Mouse (Mus musculus): ENCODE measurements around the gene Klhl3. TPM values are rescaled to one million over a fixed set of nuclear protein-coding genes. Genes with fewer than 3 reads are reported as not detected.
A peak's percentile ranks its signal among the peaks of the same experiment; 100 is the strongest.

Klhl3 gene
- polyA plus RNA-seq, 1 experiment from 2014 or later, result 1.8 TPM

- no peak overlapping the region for H3K4me2 ChIP-seq (ENCODE audit: low read depth, low read length)
- no peak for ATAC-seq (replicated peaks; ENCODE audit: insufficient number of reproducible peaks, low FRiP score, low TSS enrichment, low read depth)
- 88% methylated on average over 8 of the region's 8 CpGs for WGBS
Measured at GRCm38 (mm10) chr13:58027115-58027514, 86.3 kb downstream of the Klhl3 start.

GRCm38 (mm10) chr13:58025701-58026414 lies 87.5 kb downstream of the Klhl3 start:
- H3K9ac ChIP-seq (replicated peaks; ENCODE audit: low read length), result no peak overlapping the region
- H3K4me2 ChIP-seq (ENCODE audit: low read depth, low read length), result no peak overlapping the region
- WGBS, result 93% methylated on average over 16 of the region's 16 CpGs
- no peak overlapping the region for H3K27ac ChIP-seq (replicated peaks; ENCODE audit: low read depth, low read length)
- no peak overlapping the region for H3K4me3 ChIP-seq (ENCODE audit: low read depth, low read length)
- H3K27me3 ChIP-seq (ENCODE audit: control insufficient read depth, insufficient read depth, low read length), result no peaks in the 10 kb centered on the region
- H3K4me1 ChIP-seq (ENCODE audit: control insufficient read depth, insufficient read depth, low read length), result no peaks in the 10 kb centered on the region
- no peaks in the 10 kb centered on the region for H3K36me3 ChIP-seq (replicated peaks; ENCODE audit: control insufficient read depth, insufficient read depth, low read depth, low read length)
- ATAC-seq (replicated peaks; ENCODE audit: insufficient number of reproducible peaks, low FRiP score, low TSS enrichment, low read depth), result no peak
- DNase-seq (ENCODE audit: low spot score), result no peak
- no peaks in the 10 kb centered on the region for H3K9me3 ChIP-seq (replicated peaks; ENCODE audit: control insufficient read depth, low read length)

More at GRCm38 (mm10) chr13:58027115-58027514, 86.3 kb downstream of the Klhl3 start:
- H3K36me3 ChIP-seq (replicated peaks; ENCODE audit: control insufficient read depth, insufficient read depth, low read depth, low read length), result no peaks in the 10 kb centered on the region
- no peaks in the 10 kb centered on the region for H3K4me1 ChIP-seq (ENCODE audit: control insufficient read depth, insufficient read depth, low read length)
- DNase-seq (ENCODE audit: low spot score), result no peak
- no peaks in the 10 kb centered on the region for H3K27me3 ChIP-seq (ENCODE audit: control insufficient read depth, insufficient read depth, low read length)
- H3K9me3 ChIP-seq (replicated peaks; ENCODE audit: control insufficient read depth, low read length), result no peaks in the 10 kb centered on the region
- H3K9ac ChIP-seq (replicated peaks; ENCODE audit: low read length), result no peak overlapping the region
- no peak overlapping the region for H3K27ac ChIP-seq (replicated peaks; ENCODE audit: low read depth, low read length)
- H3K4me3 ChIP-seq (ENCODE audit: low read depth, low read length), result no peak overlapping the region

DNA sequence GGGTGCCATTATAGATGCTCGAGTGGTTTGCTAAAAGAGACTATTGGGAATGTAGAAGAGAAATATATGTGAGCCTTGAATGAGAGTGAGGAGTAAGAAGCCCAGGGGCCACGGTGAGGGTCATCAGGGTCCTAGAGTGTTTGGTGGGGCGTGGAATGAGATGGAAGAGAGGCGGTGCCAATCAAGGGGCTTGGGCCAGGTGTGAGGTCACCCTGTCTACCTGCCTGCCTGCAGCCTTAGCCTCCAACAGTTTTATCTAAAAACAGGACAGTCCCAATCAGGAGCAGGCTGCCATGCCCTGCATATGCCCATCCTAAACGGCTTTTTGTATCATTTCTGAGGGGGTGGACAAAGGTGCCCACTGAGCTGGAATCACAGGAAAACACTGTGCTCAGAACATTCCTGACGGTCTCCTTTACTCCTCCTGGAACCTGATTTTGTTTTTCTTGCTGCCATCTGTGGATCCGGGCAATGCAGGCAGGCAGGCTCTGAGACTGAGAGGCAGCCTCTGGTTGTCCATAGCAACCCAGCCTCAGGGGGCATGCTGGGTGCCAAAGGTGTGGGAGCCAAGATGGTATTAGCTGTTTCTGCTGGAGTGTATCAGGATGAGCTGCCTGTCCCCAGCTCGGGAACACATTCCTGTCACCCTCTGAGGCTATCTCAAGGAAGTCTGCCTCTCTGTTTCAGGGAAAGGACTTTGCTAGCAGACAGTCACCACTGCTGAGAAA lies 89.5 kb downstream of the Klhl3 start:
- Histone ChIP-seq H3K9me3 (replicated peaks; ENCODE audit: control insufficient read depth, low read length) (no peaks in the 10 kb centered on the region), H3K4me1 (ENCODE audit: control insufficient read depth, insufficient read depth, low read length) (no peaks in the 10 kb centered on the region), H3K27me3 (ENCODE audit: control insufficient read depth, insufficient read depth, low read length) (no peaks in the 10 kb centered on the region), H3K4me2 (ENCODE audit: low read depth, low read length) (no peak overlapping the region), H3K4me3 (ENCODE audit: low read depth, low read length) (no peak overlapping the region), H3K36me3 (replicated peaks; ENCODE audit: control insufficient read depth, insufficient read depth, low read depth, low read length) (no peaks in the 10 kb centered on the region), H3K27ac (replicated peaks; ENCODE audit: low read depth, low read length) (no peak overlapping the region), H3K9ac (replicated peaks; ENCODE audit: low read length) (no peak overlapping the region)
- 74% methylated on average over 8 of the region's 8 CpGs for WGBS
- no peak for DNase-seq (ENCODE audit: low spot score)
- ATAC-seq (replicated peaks; ENCODE audit: insufficient number of reproducible peaks, low FRiP score, low TSS enrichment, low read depth), result no peak

- Histone ChIP-seq H3K9me3 (replicated peaks; ENCODE audit: control insufficient read depth, low read length) (no peaks in the 10 kb centered on the region), H3K36me3 (replicated peaks; ENCODE audit: control insufficient read depth, insufficient read depth, low read depth, low read length) (no peaks in the 10 kb centered on the region), H3K27ac (replicated peaks; ENCODE audit: low read depth, low read length) (no peak overlapping the region), H3K27me3 (ENCODE audit: control insufficient read depth, insufficient read depth, low read length) (no peaks in the 10 kb centered on the region), H3K4me3 (ENCODE audit: low read depth, low read length) (no peak overlapping the region), H3K4me1 (ENCODE audit: control insufficient read depth, insufficient read depth, low read length) (no peaks in the 10 kb centered on the region), H3K4me2 (ENCODE audit: low read depth, low read length) (no peak overlapping the region), H3K9ac (replicated peaks; ENCODE audit: low read length) (no peak overlapping the region)
- WGBS, result 84% methylated on average over 9 of the region's 9 CpGs
- ATAC-seq (replicated peaks; ENCODE audit: insufficient number of reproducible peaks, low FRiP score, low TSS enrichment, low read depth), result no peak
- DNase-seq (ENCODE audit: low spot score), result no peak
Measured at GRCm38 (mm10) chr13:58023001-58023560, 90.3 kb downstream of the Klhl3 start.

DNA sequence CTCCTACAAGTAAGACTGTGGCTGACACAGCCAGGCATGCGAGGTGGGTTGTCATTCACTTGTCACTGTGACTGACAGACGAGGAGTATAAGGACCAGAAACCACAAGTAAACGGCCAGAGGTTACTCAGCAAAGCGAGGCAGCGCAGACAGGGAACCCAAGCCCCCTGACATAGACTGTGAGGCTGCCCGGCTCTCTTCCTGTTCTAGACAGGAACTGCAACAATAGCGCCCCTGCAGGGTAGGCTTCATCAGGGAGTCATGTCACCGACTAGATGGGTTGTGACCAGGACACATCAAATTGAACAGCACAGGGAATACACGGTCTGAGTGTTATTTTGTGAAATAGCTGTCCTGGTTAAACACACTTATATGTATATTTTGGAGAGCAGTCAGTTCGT lies 93.0 kb downstream of the Klhl3 start:
- Histone ChIP-seq H3K9me3 (replicated peaks; ENCODE audit: control insufficient read depth, low read length) (no peaks in the 10 kb centered on the region), H3K27ac (replicated peaks; ENCODE audit: low read depth, low read length) (no peak overlapping the region), H3K4me1 (ENCODE audit: control insufficient read depth, insufficient read depth, low read length) (no peaks in the 10 kb centered on the region), H3K4me2 (ENCODE audit: low read depth, low read length) (no peak overlapping the region), H3K27me3 (ENCODE audit: control insufficient read depth, insufficient read depth, low read length) (no peaks in the 10 kb centered on the region), H3K36me3 (replicated peaks; ENCODE audit: control insufficient read depth, insufficient read depth, low read depth, low read length) (no peaks in the 10 kb centered on the region), H3K4me3 (ENCODE audit: low read depth, low read length) (no peak overlapping the region), H3K9ac (replicated peaks; ENCODE audit: low read length) (no peak overlapping the region)
- DNase-seq (ENCODE audit: low spot score) (no peak), ATAC-seq (replicated peaks; ENCODE audit: insufficient number of reproducible peaks, low FRiP score, low TSS enrichment, low read depth) (no peak)
- WGBS, result 83% methylated on average over 10 of the region's 10 CpGs

DNA sequence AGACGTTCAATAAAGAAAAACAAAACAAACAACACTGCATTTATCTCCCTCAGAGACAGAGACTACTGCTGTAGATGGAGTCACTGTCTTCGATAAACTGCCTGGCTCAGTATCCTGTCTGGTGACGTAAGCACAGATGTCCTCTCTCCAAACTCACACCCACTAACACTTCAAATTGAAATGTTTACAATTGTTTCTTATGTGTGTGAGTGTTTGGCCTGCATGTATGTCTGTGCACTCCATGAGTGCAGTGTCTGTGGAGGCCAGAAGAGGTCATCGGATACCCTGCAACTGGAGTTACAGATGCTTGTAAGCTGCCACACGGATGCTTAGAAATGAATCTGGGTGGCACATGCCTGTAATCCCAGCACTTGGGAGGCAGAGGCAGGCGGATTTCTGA lies 96.1 kb downstream of the Klhl3 start:
- Histone ChIP-seq H3K27me3 (ENCODE audit: control insufficient read depth, insufficient read depth, low read length) (no peaks in the 10 kb centered on the region), H3K4me2 (ENCODE audit: low read depth, low read length) (no peak overlapping the region), H3K27ac (replicated peaks; ENCODE audit: low read depth, low read length) (no peak overlapping the region), H3K4me1 (ENCODE audit: control insufficient read depth, insufficient read depth, low read length) (no peaks in the 10 kb centered on the region), H3K36me3 (replicated peaks; ENCODE audit: control insufficient read depth, insufficient read depth, low read depth, low read length) (no peaks in the 10 kb centered on the region), H3K4me3 (ENCODE audit: low read depth, low read length) (no peak overlapping the region), H3K9ac (replicated peaks; ENCODE audit: low read length) (no peak overlapping the region), H3K9me3 (replicated peaks; ENCODE audit: control insufficient read depth, low read length) (no peaks in the 10 kb centered on the region)
- DNase-seq (ENCODE audit: low spot score) (no peak), ATAC-seq (replicated peaks; ENCODE audit: insufficient number of reproducible peaks, low FRiP score, low TSS enrichment, low read depth) (no peak)
- WGBS, result 75% methylated on average over 6 of the region's 6 CpGs

GRCm38 (mm10) chr13:58012067-58012925 lies 101.1 kb downstream of the Klhl3 start:
- H3K27ac ChIP-seq (replicated peaks; ENCODE audit: low read depth, low read length), result no peak overlapping the region
- H3K9ac ChIP-seq (replicated peaks; ENCODE audit: low read length), result no peak overlapping the region
- peak; percentile 61; the same call in 1 of the 2 replicates for ATAC-seq (replicated peaks; ENCODE audit: insufficient number of reproducible peaks, low FRiP score, low TSS enrichment, low read depth)
- no peak overlapping the region for H3K4me3 ChIP-seq (ENCODE audit: low read depth, low read length)
- H3K4me1 ChIP-seq (ENCODE audit: control insufficient read depth, insufficient read depth, low read length), result no peaks in the 10 kb centered on the region
- no peaks in the 10 kb centered on the region for H3K9me3 ChIP-seq (replicated peaks; ENCODE audit: control insufficient read depth, low read length)
- WGBS, result 63% methylated on average over 14 of the region's 14 CpGs
- H3K36me3 ChIP-seq (replicated peaks; ENCODE audit: control insufficient read depth, insufficient read depth, low read depth, low read length), result no peaks in the 10 kb centered on the region
- no peaks in the 10 kb centered on the region for H3K27me3 ChIP-seq (ENCODE audit: control insufficient read depth, insufficient read depth, low read length)
- peak; percentile 79 for DNase-seq (ENCODE audit: low spot score)
- H3K4me2 ChIP-seq (ENCODE audit: low read depth, low read length), result no peak overlapping the region

Measured in embryonic facial prominence, embryonic 11.5 days (tissue).